Mouse (Mus musculus) frontal cortex, adult 2 months (tissue): Measurements from ENCODE around the gene Cym. TPM values are rescaled to one million over a fixed set of nuclear protein-coding genes. Genes with fewer than 3 reads are reported as not detected.

Source experiments
- DNase-seq, 2 experiments: peaks; one replicate each; pipeline ENCODE4 v3.0.0; 2022; ENCODE audit warnings: low spot score in 1 of 2; ENCODE audit errors: extremely low spot score in 1 of 2
- polyA plus RNA-seq: library from polyadenylated mRNA; depleted of rRNA; stranded (reverse); fragments of >200 nt; gene quantifications from 2 replicates; pipeline ENCODE4 v1.2.3, GENCODE M21; 2012

The Cym gene
- polyA plus RNA-seq, 1 experiment: 0.30 TPM

GRCm38 (mm10) chr3:107229221-107229620, 7.7 kb upstream of the Cym start:
- no peak for DNase-seq

DNA sequence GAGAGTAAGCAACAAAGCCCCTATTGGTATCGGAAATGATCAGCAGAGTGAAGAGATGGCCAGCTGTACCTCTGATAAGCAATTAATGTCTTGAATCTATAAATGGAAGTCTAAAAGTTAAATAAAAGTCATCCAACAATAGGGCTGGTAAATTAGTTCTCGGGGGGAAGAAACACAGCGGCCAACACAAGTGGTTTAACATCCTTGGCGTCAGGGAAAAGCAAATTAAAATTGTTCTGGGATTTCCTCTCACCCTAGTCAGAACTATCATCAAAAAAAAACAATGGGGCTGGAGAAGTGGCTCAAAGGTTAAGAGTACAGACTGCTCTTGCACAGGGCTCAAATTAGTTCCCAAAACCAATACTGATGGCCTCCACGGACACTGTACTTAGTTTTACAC, 4.3 kb upstream of the Cym start:
- no peak for DNase-seq

DNA sequence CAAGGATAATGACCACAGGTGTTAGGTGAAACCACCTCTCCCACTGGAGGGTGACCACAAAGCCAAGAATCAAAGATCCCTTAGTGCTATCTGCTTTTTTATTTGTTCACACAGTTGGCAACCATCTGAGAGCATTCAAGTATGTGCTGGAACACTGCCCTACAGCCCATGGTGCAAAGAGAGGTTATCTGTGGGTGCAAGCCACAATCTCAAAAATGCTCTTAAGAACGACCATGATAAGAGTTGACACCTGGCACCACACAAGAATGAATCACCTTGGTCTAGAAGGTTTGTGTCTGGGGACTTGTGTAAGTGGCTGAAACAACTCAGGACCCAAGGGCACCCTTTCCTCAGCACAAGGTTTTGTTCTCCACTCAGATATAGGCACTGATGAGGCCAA, 1.7 kb upstream of the Cym start:
- no peak for DNase-seq

DNA sequence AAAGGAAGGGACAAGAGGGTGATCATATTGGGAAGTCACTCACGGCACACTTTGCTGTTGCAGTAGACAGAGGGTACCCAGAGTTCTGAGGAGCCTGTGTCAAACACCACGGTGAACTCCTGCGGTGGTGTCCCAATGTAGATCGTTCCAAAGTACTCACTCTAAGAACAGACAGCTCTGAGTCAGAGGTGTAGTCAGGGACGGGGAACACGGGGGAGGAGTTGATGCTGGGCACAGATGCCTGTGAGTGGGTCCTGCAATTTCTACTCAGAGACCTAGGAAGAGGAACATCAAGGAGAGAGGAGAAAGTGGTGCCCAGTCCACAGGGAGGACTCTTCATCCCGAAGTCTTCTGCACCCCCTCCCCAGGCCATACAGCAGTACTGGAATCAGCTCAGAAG, 3.0 kb downstream of the Cym start:
- DNase-seq: peak in 1 of 2 experiments; percentile 32

GRCm38 (mm10) chr3:107217101-107217480, 4.4 kb downstream of the Cym start:
- DNase-seq: no peak

DNA sequence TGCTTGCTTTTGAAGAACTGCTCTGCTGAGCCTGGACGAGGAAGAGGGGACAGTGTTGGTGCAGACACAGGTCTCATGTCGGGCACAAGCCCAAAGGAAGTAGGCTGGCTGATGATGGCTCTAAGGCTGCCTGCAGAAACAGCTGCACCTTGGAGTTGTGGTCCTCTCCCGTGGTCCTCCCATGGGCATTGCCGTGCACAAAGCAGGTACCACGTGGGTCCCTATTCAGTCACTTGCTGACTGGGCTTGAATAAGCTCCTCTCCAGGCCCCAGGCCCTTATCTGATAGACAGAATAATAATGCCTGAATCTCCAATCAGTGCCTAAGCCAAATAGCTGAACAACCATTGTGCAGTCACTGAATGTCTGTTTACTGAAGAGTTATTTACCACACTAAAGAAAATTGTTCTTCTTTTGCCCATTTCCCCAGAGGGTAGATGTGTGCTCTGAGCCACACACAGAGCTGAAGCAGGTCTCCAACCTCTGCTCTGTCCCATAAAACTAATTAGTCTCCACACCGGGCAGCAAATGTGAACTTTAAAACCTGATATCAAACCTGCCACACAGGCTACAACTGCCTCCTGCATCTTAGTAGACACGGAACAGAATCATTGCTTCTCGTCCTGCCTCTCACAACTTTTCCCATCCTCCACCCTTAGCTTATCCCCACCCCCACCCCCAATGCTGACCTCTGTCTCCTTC, 5.0 kb downstream of the Cym start:
- DNase-seq: no peak

DNA sequence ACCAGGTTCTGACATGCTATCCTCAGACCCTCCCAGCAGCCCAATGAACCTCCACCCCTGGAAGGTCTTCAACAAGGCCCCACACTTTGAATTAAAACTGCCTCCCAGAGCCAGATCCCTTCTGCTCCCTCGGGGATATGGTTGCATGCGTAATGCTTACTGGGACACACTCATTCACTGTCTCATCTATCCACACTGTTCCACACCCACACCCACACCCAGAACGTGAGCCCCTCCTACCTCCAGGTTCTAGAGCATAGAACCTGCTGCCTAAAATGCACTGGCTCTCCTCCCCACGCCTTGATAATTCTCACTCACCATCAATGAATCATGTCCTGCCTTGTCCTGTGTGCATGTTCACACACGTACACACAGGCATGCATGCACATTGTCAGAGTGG, 6.9 kb downstream of the Cym start:
- no peak for DNase-seq

GRCm38 (mm10) chr3:107207625-107208253, 13.8 kb downstream of the Cym start:
- DNase-seq: no peak

GRCm38 (mm10) chr3:107206490-107207150, 14.9 kb downstream of the Cym start:
- no peak for DNase-seq

GRCm38 (mm10) chr3:107205994-107206393, 15.5 kb downstream of the Cym start:
- DNase-seq: peak; percentile 56 to 90

DNA sequence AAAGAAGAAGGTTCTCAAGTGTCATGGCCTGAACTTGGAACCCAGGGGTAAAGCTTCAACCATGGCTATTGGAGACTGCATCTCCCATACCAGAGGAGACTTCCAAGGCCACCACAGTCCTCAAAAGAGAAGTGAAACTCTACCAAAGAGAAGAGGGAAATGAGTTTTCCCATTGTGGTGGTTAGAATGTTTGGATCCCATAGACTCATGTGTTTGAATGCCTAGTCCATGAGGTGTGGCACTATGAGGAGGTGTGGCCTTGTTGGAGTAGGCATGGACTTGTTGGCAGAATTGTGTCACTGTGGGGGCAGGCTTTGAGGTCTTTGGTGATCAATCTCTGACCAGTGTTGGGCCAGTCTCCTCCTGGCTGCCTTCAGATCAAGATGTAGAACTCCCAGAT, 16.4 kb downstream of the Cym start:
- DNase-seq: no peak

DNA sequence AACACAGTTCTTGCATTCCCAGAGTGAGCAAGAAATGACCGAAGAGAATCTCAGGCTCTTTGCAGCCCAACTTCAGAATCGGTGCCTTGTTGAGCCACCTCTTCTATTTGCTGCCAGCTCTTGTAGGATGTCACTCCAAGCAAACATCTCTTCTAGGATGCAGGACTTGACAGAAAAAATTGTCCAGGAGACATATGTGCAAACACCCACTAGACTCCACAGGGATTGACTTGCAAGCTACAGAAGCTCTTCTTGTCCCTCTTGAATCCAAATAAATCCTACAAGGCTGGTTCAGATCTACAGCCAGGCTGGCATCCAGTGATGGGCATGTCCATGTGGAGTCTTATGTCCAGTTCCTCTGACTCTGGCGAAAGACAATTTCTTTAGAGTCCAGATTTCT, 17.1 kb downstream of the Cym start:
- no peak for DNase-seq

DNA sequence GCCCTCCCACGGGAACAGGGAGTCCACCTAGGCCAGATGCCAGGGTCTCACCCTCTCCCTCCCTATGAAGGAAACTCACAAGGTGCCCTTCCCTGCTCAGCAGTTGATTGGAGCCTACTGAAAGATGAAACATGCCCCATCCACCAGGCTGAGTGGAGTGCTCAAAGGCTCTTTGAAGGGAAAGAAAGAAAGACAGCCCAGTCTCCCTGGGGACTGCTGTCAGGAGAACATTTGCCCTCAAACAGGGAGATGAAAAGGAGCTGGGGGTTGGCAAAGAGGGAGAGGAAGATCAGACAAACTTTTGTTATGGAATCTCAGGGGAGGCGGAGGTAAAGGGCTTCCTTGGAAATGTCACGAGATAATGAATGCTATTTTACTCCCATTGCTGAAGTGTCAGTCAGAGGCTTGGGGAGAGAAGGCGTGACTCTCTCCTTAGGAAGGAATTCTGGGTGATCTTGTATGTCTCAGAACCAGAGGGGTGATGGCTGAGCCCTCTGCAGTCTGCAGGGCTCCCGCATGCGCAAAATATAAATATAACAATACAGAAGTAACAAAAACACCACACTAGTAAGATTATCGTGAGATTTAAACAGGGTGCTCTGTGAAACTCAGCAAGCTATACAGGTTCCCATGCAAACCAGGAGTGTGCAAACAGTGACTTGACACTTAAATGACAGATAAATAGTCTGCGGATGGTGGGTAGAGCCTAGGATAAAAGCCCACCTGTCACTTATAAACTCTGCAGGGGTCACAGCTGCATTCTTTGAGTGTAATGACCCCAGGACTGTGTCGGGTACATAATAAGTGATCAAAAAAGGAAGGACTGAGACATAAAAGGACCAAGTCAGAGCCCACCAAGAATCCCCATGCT, 20.0 kb downstream of the Cym start:
- no peak for DNase-seq

GRCm38 (mm10) chr3:107188226-107188899, 33.2 kb downstream of the Cym start:
- DNase-seq: peak; percentile 67 to 89

DNA sequence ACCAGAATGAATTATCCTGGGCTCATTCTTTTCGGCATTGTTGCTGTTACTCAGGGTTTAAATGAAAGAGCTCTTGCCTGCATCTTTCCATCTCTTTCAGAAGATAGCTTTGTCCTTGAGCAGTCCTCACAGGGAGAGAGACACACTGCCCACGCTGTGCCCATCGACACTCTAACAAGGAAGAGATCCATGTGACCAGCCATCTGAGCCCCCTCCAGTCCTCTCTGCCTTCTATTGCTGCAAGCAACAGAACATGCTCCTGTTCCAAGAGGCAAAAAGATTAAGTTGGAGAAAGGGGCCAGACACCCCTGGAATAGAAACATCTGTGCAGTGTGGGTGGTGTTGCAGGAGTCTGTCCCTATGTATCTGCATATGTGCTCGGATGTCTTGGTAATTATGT, 34.5 kb downstream of the Cym start:
- no peak for DNase-seq

GRCm38 (mm10) chr3:107185597-107185996, 35.9 kb downstream of the Cym start:
- DNase-seq: no peak

GRCm38 (mm10) chr3:107183178-107183577, 38.4 kb downstream of the Cym start:
- DNase-seq: no peak

- no peak for DNase-seq
These were observed 38.8 kb downstream of the Cym start, which contains the start of gene Kcna10 for GRCm38 (mm10) chr3:107182756-107183155. TSS of gene Kcna10 (plus strand) at chr3:107183056.

- DNase-seq: no peak
These were observed 40.7 kb downstream of the Cym start for GRCm38 (mm10) chr3:107180860-107181259.

GRCm38 (mm10) chr3:107176501-107176900, 45.0 kb downstream of the Cym start:
- DNase-seq: no peak
